Mouse (Mus musculus): ENCODE measurements around the gene Cntnap3. TPM values are rescaled to one million over a fixed set of nuclear protein-coding genes. Genes with fewer than 3 reads are reported as not detected.
"Not testable (repeated sequence)": the region's sequence is repeated elsewhere in the genome, so short reads cannot be mapped to it uniquely, and the experiment has no call there.

The Cntnap3 gene
- total RNA-seq (2014; rRNA removed) (not detected in 2 replicates), polyA plus RNA-seq (2012; rRNA removed) (0.05 TPM in 1 of 2 replicates, not detected in the other)

DNA sequence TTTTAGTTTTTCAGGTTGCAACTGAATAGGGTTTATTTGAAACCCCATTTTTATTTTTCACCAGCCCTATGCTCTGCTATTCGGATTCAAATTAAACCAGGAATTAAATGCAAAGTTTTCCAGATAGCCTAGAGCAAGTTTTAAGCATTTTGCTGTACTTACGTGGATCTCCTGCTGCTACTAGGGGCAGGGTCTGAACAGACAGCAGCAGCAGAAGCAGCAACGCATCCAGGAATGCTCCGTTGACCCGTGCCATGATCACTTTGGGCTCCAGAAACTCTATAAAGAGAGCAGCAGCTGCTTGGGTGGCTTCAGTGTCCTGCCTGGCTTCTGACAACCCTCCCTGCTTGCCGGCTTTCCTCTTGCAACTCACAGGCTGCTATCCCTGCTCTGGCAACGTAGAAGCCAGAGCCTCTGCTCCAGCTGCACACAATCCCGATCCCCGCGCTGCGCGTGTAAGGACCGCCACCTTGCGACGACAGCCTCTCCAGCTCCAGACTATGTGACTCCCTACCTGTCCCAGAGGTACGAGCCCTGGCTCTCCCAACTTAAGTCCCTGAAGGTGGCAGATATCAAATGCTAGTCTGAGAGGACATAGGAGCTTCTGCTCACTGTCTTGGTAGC lies at the start of gene Cntnap3:
Gene Cntnap3, minus strand, starts transcription at position 371 of the 624 bp plus-strand sequence.
- no peak for TF ChIP-seq CTCF (IDR thresholded peaks at IDR 0.05; ENCODE audit: low read depth, low read length)
- TF ChIP-seq POLR2A (IDR thresholded peaks at IDR 0.05; ENCODE audit: extremely low read depth, insufficient read depth, low read length), result no peak
- Histone ChIP-seq H3K36me3 (ENCODE audit: control insufficient read depth, insufficient read depth, low read length) (no peaks in the 10 kb centered on the region), H3K4me3 (ENCODE audit: insufficient read depth, low read depth, low read length) (no peak within 1 kb of the TSS), H3K27ac (replicated peaks; ENCODE audit: insufficient read depth, low read depth, low read length) (no peak within 1 kb of the TSS), H3K4me1 (ENCODE audit: control insufficient read depth, insufficient read depth, low read length) (no peaks in the 10 kb centered on the region), H3K9ac (ENCODE audit: low read depth, low read length) (no peak within 1 kb of the TSS), H3K27me3 (ENCODE audit: control insufficient read depth, insufficient read depth, low read length) (no peaks in the 10 kb centered on the region), H3K79me2 (ENCODE audit: control insufficient read depth, insufficient read depth, low read length) (no peaks in the 10 kb centered on the region)
- WGBS, result 11% methylated on average over 16 of the region's 16 CpGs
- no peak for DNase-seq (ENCODE audit: extremely low read depth, low read depth, low spot score)

DNA sequence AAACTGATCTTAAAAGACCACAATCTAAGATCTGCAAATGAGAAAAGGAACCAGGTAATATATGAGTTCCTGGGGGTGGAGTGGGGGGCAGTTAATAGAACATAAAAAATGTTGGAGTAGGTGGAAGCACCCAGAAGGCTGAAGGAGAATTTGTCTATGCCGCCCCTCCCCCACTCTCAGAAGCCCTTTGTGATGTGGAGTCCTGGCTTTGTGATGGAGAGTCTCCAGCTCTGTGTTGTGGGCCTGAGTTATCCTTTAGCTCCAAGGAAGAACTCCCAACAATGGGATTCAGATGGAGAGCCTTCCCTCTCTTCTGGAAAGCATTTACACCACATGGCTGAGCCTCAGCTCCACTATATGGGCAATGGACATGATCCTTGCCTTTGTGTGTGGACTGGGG lies 13.4 kb upstream of the Cntnap3 start, which contains the start of gene Spata31:
Gene Spata31, plus strand, starts transcription at position 216 of the 400 bp plus-strand sequence.
- Histone ChIP-seq H3K27ac (replicated peaks; ENCODE audit: insufficient read depth, low read depth, low read length) (no peak within 1 kb of the TSS), H3K4me1 (ENCODE audit: control insufficient read depth, insufficient read depth, low read length) (no peaks in the 10 kb centered on the region), H3K79me2 (ENCODE audit: control insufficient read depth, insufficient read depth, low read length) (no peaks in the 10 kb centered on the region), H3K36me3 (ENCODE audit: control insufficient read depth, insufficient read depth, low read length) (no peaks in the 10 kb centered on the region), H3K27me3 (ENCODE audit: control insufficient read depth, insufficient read depth, low read length) (no peaks in the 10 kb centered on the region), H3K9ac (ENCODE audit: low read depth, low read length) (no peak within 1 kb of the TSS), H3K4me3 (ENCODE audit: insufficient read depth, low read depth, low read length) (no peak within 1 kb of the TSS)
- TF ChIP-seq CTCF (IDR thresholded peaks at IDR 0.05; ENCODE audit: low read depth, low read length) (no peak), POLR2A (IDR thresholded peaks at IDR 0.05; ENCODE audit: extremely low read depth, insufficient read depth, low read length) (no peak)
- DNase-seq (ENCODE audit: extremely low read depth, low read depth, low spot score), result no peak
- WGBS, result 62% methylated on average over 1 of the region's 1 CpGs

DNA sequence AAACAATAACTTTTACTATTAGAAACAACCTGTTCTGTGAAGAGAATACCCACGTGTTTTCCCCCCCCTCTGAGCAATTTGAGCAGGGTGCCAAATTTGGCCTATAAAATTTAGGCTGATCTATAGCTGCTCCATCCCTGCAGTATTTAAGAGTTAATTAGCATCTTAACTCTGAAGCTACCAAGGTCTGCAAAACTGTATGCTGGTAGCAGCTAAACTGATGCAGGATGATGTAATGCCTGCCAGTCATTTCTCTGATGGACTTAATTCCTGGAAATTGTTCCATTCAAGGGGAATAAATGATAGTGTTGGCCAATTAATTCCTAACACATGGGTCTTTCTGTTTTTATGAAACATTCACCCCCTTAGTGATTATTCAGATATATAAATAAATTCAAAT lies 623 bp downstream of the Cntnap3 start:
- DNase-seq (ENCODE audit: extremely low read depth, low read depth, low spot score), result no peak
- no peaks in the 10 kb centered on the region for H3K4me1 ChIP-seq (ENCODE audit: control insufficient read depth, insufficient read depth, low read length)
- TF ChIP-seq CTCF (IDR thresholded peaks at IDR 0.05; ENCODE audit: low read depth, low read length), result no peak
- no peak for TF ChIP-seq POLR2A (IDR thresholded peaks at IDR 0.05; ENCODE audit: extremely low read depth, insufficient read depth, low read length)
- H3K9ac ChIP-seq (ENCODE audit: low read depth, low read length), result no peak overlapping the region
- 53% methylated on average over 1 of the region's 1 CpGs for whole genome bisulfite sequencing
- no peak overlapping the region for H3K27ac ChIP-seq (replicated peaks; ENCODE audit: insufficient read depth, low read depth, low read length)
- H3K79me2 ChIP-seq (ENCODE audit: control insufficient read depth, insufficient read depth, low read length), result no peaks in the 10 kb centered on the region
- H3K4me3 ChIP-seq (ENCODE audit: insufficient read depth, low read depth, low read length), result no peak overlapping the region
- H3K36me3 ChIP-seq (ENCODE audit: control insufficient read depth, insufficient read depth, low read length), result no peaks in the 10 kb centered on the region
- no peaks in the 10 kb centered on the region for H3K27me3 ChIP-seq (ENCODE audit: control insufficient read depth, insufficient read depth, low read length)

DNA sequence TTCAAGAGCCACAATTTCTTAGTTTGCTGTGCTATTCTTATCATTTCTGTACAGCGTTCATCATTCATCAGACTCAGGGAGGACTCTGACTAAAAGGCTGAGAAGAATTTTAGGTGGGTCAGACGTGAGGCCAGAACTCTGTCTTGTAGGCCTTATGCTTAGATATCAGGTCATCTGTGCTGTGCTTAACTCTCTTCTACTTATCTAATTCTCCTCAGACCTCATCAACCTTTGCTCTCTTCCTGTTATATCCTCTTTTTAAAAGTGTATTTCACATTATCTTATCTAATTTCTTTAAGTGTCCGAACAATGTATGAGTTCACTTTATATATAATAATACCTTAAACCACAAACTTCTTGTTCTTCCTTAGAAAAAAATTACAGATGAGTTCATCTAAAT lies 38.4 kb downstream of the Cntnap3 start:
- H3K79me2 ChIP-seq (ENCODE audit: control insufficient read depth, insufficient read depth, low read length), result no peaks in the 10 kb centered on the region
- WGBS, result 77% methylated on average over 3 of the region's 3 CpGs
- no peak overlapping the region for H3K9ac ChIP-seq (ENCODE audit: low read depth, low read length)
- no peak for DNase-seq (ENCODE audit: extremely low read depth, low read depth, low spot score)
- no peak overlapping the region for H3K4me3 ChIP-seq (ENCODE audit: insufficient read depth, low read depth, low read length)
- H3K27me3 ChIP-seq (ENCODE audit: control insufficient read depth, insufficient read depth, low read length), result no peaks in the 10 kb centered on the region
- TF ChIP-seq POLR2A (IDR thresholded peaks at IDR 0.05; ENCODE audit: extremely low read depth, insufficient read depth, low read length), result no peak
- no peak for TF ChIP-seq CTCF (IDR thresholded peaks at IDR 0.05; ENCODE audit: low read depth, low read length)
- H3K36me3 ChIP-seq (ENCODE audit: control insufficient read depth, insufficient read depth, low read length), result no peaks in the 10 kb centered on the region
- H3K27ac ChIP-seq (replicated peaks; ENCODE audit: insufficient read depth, low read depth, low read length), result no peak overlapping the region
- H3K4me1 ChIP-seq (ENCODE audit: control insufficient read depth, insufficient read depth, low read length), result no peaks in the 10 kb centered on the region

DNA sequence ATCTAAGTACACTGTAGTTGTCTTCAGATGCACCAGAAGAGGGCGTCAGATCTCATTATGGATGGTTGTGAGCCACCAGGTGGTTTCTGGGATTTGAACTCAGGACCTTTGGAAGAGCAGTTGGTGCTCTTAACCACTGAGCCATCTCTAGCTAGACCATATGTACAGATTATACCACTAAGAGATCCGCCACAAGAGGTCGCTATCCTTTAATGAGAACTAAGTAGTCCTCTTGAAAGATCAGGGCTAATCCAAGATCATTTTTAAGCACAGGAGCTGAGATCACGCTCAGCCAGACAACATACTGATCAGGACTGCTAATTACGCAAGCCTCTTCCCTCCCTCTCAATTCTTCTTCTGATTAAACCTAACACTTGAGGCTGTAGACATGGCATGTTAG lies 78.9 kb downstream of the Cntnap3 start:
- not testable (repeated sequence) for H3K4me1 ChIP-seq (ENCODE audit: control insufficient read depth, insufficient read depth, low read length); H3K4me3 ChIP-seq (ENCODE audit: insufficient read depth, low read depth, low read length); H3K27ac ChIP-seq (replicated peaks; ENCODE audit: insufficient read depth, low read depth, low read length); H3K36me3 ChIP-seq (ENCODE audit: control insufficient read depth, insufficient read depth, low read length); H3K9ac ChIP-seq (ENCODE audit: low read depth, low read length); H3K27me3 ChIP-seq (ENCODE audit: control insufficient read depth, insufficient read depth, low read length); H3K79me2 ChIP-seq (ENCODE audit: control insufficient read depth, insufficient read depth, low read length)
- WGBS, result 46% methylated on average over 5 of the region's 5 CpGs
- peak; percentile 8 for DNase-seq (ENCODE audit: extremely low read depth, low read depth, low spot score)

DNA sequence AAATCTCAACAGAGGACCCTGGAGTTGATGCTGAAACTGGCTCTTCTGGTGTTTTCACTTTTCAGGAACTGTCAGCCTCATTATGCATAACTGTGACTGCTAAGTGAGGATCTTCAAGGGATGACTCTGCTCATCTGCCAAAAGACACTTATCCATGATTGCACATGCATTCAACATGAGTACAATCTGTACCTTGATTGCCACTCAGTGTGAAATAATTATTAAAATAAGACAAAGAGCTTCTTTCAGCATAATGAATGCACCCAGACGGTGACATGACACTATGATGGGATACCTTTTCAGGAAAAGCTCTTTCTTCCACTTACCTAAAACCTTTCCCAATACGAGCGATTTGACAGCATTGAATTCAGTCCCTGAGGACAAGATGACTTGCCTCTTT lies 158.4 kb downstream of the Cntnap3 start:
- WGBS, result 86% methylated on average over 3 of the region's 3 CpGs
- no peak for DNase-seq (ENCODE audit: extremely low read depth, low read depth, low spot score)
- Histone ChIP-seq H3K27ac (replicated peaks; ENCODE audit: insufficient read depth, low read depth, low read length) (no peak overlapping the region), H3K4me3 (ENCODE audit: insufficient read depth, low read depth, low read length) (no peak overlapping the region), H3K36me3 (ENCODE audit: control insufficient read depth, insufficient read depth, low read length) (no peaks in the 10 kb centered on the region), H3K9ac (ENCODE audit: low read depth, low read length) (no peak overlapping the region), H3K27me3 (ENCODE audit: control insufficient read depth, insufficient read depth, low read length) (no peaks in the 10 kb centered on the region), H3K79me2 (ENCODE audit: control insufficient read depth, insufficient read depth, low read length) (no peaks in the 10 kb centered on the region), H3K4me1 (ENCODE audit: control insufficient read depth, insufficient read depth, low read length) (no peaks in the 10 kb centered on the region)
- no peak for TF ChIP-seq POLR2A (IDR thresholded peaks at IDR 0.05; ENCODE audit: extremely low read depth, insufficient read depth, low read length)
- no peak for TF ChIP-seq CTCF (IDR thresholded peaks at IDR 0.05; ENCODE audit: low read depth, low read length)
